Mouse (Mus musculus) CH12.LX (cell line): ENCODE measurements around the gene Tyk2. TPM values are rescaled to one million over a fixed set of nuclear protein-coding genes. Genes with fewer than 3 reads are reported as not detected.

ENCODE experiments used
- DNase-seq: peaks from one replicate; pipeline ENCODE4 v3.0.0-alpha.2; 2013; ENCODE audit errors: extremely low read depth
- H3K27ac ChIP-seq: 2 replicates; pipeline ENCODE4 v1.5.1; 2012; ENCODE audit warnings: low read depth, mild to moderate bottlenecking, control low read depth, moderate library complexity; ENCODE audit not compliant: insufficient read depth
- H3K27me3 ChIP-seq: replicated peaks from 2 replicates; pipeline ENCODE3; 2012; ENCODE audit warnings: inconsistent platforms
- H3K36me3 ChIP-seq, 2 experiments: replicated peaks in 1 of 2; 2 replicates each; pipeline versions ENCODE3 to v1.6.1; 2012; ENCODE audit warnings: inconsistent platforms in 1 of 2, low read length in 1 of 2, mild to moderate bottlenecking in 1 of 2, mixed read lengths in 1 of 2, moderate library complexity in 1 of 2; ENCODE audit not compliant: control insufficient read depth in 1 of 2, insufficient read depth in 1 of 2
- H3K4me1 ChIP-seq, 2 experiments: 2 replicates each; pipeline ENCODE4 v1.6.1; 2012; ENCODE audit warnings: inconsistent platforms in 1 of 2, moderate library complexity in 1 of 2; ENCODE audit not compliant: insufficient read depth in 2 of 2, control insufficient read depth in 1 of 2
- H3K4me2 ChIP-seq: 2 replicates; pipeline ENCODE4 v1.6.1; 2012; ENCODE audit warnings: low read depth, mild to moderate bottlenecking, control low read depth; ENCODE audit not compliant: poor library complexity, insufficient read depth, severe bottlenecking
- H3K4me3 ChIP-seq, 3 experiments: fragments of 150-350 bp in 1 of 3; sonication (generic) in 1 of 3; replicated peaks in 1 of 3; 2 replicates each; pipeline versions ENCODE3 to v1.5.1; 2011 to 2012; ENCODE audit warnings: low read depth in 2 of 3, low read length in 2 of 3, mild to moderate bottlenecking in 2 of 3, moderate library complexity in 2 of 3, control low read depth in 1 of 3, improper control_type of control experiment in 1 of 3, inconsistent platforms in 1 of 3, mixed read lengths in 1 of 3; ENCODE audit not compliant: poor library complexity in 1 of 3
- H3K79me2 ChIP-seq: replicated peaks from 2 replicates; pipeline ENCODE4 v1.6.1; 2012; ENCODE audit warnings: mild to moderate bottlenecking, moderate library complexity; ENCODE audit not compliant: control insufficient read depth, poor library complexity, insufficient read depth, severe bottlenecking; ENCODE audit errors: extremely low read depth
- H3K9ac ChIP-seq: 2 replicates; pipeline ENCODE4 v1.6.1; 2012; ENCODE audit warnings: low read depth, mild to moderate bottlenecking, control low read depth, moderate library complexity; ENCODE audit not compliant: insufficient read depth
- H3K9me3 ChIP-seq: replicated peaks from 2 replicates; pipeline ENCODE3; 2012; ENCODE audit warnings: low read length, inconsistent platforms, mixed read lengths
- BHLHE40 ChIP-seq: IDR thresholded peaks from 2 replicates; pipeline ENCODE4 v1.6.1; 2011; ENCODE audit warnings: mild to moderate bottlenecking, low read depth, low read length, improper control_type of control experiment
- CTCF ChIP-seq, 2 experiments: IDR thresholded peaks in 1 of 2; conservative IDR thresholded peaks in 1 of 2; 2 replicates each; pipeline ENCODE4 v1.5.1; 2011 to 2012; ENCODE audit warnings: low read depth in 2 of 2, low read length in 2 of 2, improper control_type of control experiment in 1 of 2, inconsistent platforms in 1 of 2, mild to moderate bottlenecking in 1 of 2, moderate library complexity in 1 of 2
- ETS1 ChIP-seq: conservative IDR thresholded peaks from 2 replicates; pipeline ENCODE4 v1.6.1; 2012; ENCODE audit warnings: low read depth, mild to moderate bottlenecking, inconsistent platforms, low read length, improper control_type of control experiment, moderate library complexity
- KAT2A ChIP-seq: IDR thresholded peaks from 2 replicates; pipeline ENCODE4 v1.6.1; 2012; ENCODE audit warnings: low read length, improper control_type of control experiment, inconsistent platforms; ENCODE audit not compliant: insufficient replicate concordance
- MYC ChIP-seq: IDR thresholded peaks from 2 replicates; pipeline ENCODE4 v1.6.1; 2011; ENCODE audit warnings: low read depth, mild to moderate bottlenecking, improper control_type of control experiment, low read length
- ZNF384 ChIP-seq: IDR thresholded peaks from 2 replicates; pipeline ENCODE4 v1.6.1; 2012; ENCODE audit warnings: low read depth, low read length, improper control_type of control experiment, inconsistent platforms
- dilution Hi-C: fragments of 300-500 bp; cut with MboI; formaldehyde crosslinking; loops from 2 replicates; pipeline ENCODE4 v1.14.3; 2020; ENCODE audit warnings: low sequenced_read_pairs; ENCODE audit not compliant: extremely low pct_unique_long_range_greater_than_20kb, extremely low pct_ligation_motif_present
- in situ Hi-C: fragments of 300-500 bp; cut with MboI; formaldehyde crosslinking; loops from 3 replicates; pipeline ENCODE4 v1.14.3; 2019; ENCODE audit warnings: low sequenced_read_pairs, low pct_ligation_motif_present, low pct_unique_long_range_greater_than_20kb, mixed read lengths
- polyA plus RNA-seq: library from polyadenylated mRNA; unstranded; fragments of >175 nt; gene quantifications from 2 replicates; pipeline ENCODE4 v1.2.1, GENCODE M21; 2012; ENCODE audit warnings: low read depth; ENCODE audit not compliant: insufficient read length
- total RNA-seq, 2 experiments: library from RNA; depleted of rRNA; stranded (reverse); fragments of 300-350 nt in 1 of 2; fragments of >200 nt in 1 of 2; gene quantifications; 2 replicates each; pipeline ENCODE4 v1.2.3; 2012 to 2014

Gene Tyk2
- total and polyA plus RNA-seq, 3 experiments, result 40.6 to 80.0 (median 49.6) TPM

- TF ChIP-seq CTCF (conservative IDR thresholded peaks at IDR 0.05 in 1 of 2, IDR thresholded peaks at IDR 0.05 in 1 of 2; ENCODE audit: low read depth in 2 of 2, low read length in 2 of 2), result no peak
- TF ChIP-seq ZNF384, result peak; percentile 89
- DNase-seq, result peak; percentile 58
- Histone ChIP-seq H3K36me3 (peaks cover 0 to 21% of the 10 kb centered on the region in 2 experiments), H3K4me3 (peak overlapping the region; percentile 9 to 58 (median 54)), H3K27me3 (no peaks in the 10 kb centered on the region), H3K9ac (peak overlapping the region; percentile 53; the same call in 1 of the 2 replicates), H3K9me3 (peaks cover 12% of the 10 kb centered on the region), H3K79me2 (no peaks in the 10 kb centered on the region), H3K4me2 (peak overlapping the region; percentile 51; the same call in 1 of the 2 replicates), H3K4me1 (peaks cover 19 to 38% of the 10 kb centered on the region in 2 experiments), H3K27ac (no peak overlapping the region)
- dilution Hi-C loops (no loop called here), in situ Hi-C loops (no loop called here)
Observed at GRCm38 (mm10) chr9:21167140-21168097, 36.4 kb upstream of the Tyk2 start.

GRCm38 (mm10) chr9:21166516-21166915 is 35.5 kb upstream of the Tyk2 start:
- no peaks in the 10 kb centered on the region for H3K79me2 ChIP-seq
- peaks cover 12% of the 10 kb centered on the region for H3K9me3 ChIP-seq
- peaks cover 19 to 44% of the 10 kb centered on the region in 2 experiments for H3K4me1 ChIP-seq
- H3K27ac ChIP-seq, result no peak overlapping the region
- peaks cover 0 to 21% of the 10 kb centered on the region in 2 experiments for H3K36me3 ChIP-seq
- H3K27me3 ChIP-seq, result no peaks in the 10 kb centered on the region
- in situ Hi-C loops, result no loop called here
- no peak overlapping the region for H3K4me3 ChIP-seq
- dilution Hi-C loops, result no loop called here
- H3K9ac ChIP-seq, result no peak overlapping the region
- no peak overlapping the region for H3K4me2 ChIP-seq
- no peak for DNase-seq
- TF ChIP-seq ETS1, result no peak

- H3K27ac ChIP-seq, result no peak overlapping the region
- dilution Hi-C loops, result no loop called here
- no peaks in the 10 kb centered on the region for H3K79me2 ChIP-seq
Observed at GRCm38 (mm10) chr9:21165952-21166451, 35.0 kb upstream of the Tyk2 start.

More at GRCm38 (mm10) chr9:21165952-21166451, 35.0 kb upstream of the Tyk2 start:
- Histone ChIP-seq H3K36me3 (peaks cover 0 to 21% of the 10 kb centered on the region in 2 experiments), H3K9me3 (peaks cover 12% of the 10 kb centered on the region)
- TF ChIP-seq BHLHE40 (no peak), KAT2A (no peak), CTCF (conservative IDR thresholded peaks at IDR 0.05 in 1 of 2, IDR thresholded peaks at IDR 0.05 in 1 of 2; ENCODE audit: low read depth in 2 of 2, low read length in 2 of 2) (peak in 1 of 2 experiments; percentile 21; a peak in 1 of 4 replicates), MYC (no peak)
- TF ChIP-seq, all 38 proteins: peak for 1
- no peak overlapping the region for H3K9ac ChIP-seq
- peaks cover 19 to 47% of the 10 kb centered on the region in 2 experiments for H3K4me1 ChIP-seq
- no peak overlapping the region for H3K4me3 ChIP-seq
- no peak overlapping the region for H3K4me2 ChIP-seq
- in situ Hi-C loops, result no loop called here
- DNase-seq, result no peak
- H3K27me3 ChIP-seq, result no peaks in the 10 kb centered on the region
